8 mouse cellular contexts compared by ENCODE assay signal in genomic region chr1:154723537-154724286, GRCm38 (mm10).
DNase-seq lines count a peak whose midpoint lies in the region; ATAC-seq lines count a peak whose summit lies in the region.

No protein-coding gene starts in this region.

- no peak overlapping the region for H3K27ac ChIP-seq in heart, embryonic 13.5 days (replicated peaks)
- no peak overlapping the region for H3K27ac ChIP-seq in embryonic facial prominence, embryonic 10.5 days (replicated peaks)
- H3K27ac ChIP-seq in intestine, embryonic 16.5 days (ENCODE audit: low read length), result no peak overlapping the region
- H3K27ac ChIP-seq in neural tube, embryonic 13.5 days (replicated peaks), result peak overlapping the region; percentile 67

- no peak for ATAC-seq in heart, embryonic 13.5 days (ENCODE audit: extremely low read depth, insufficient number of reproducible peaks, low FRiP score, low TSS enrichment)
- no peak for ATAC-seq in intestine, embryonic 16.5 days
- peak; percentile 55 for ATAC-seq in neural tube, embryonic 13.5 days (ENCODE audit: low read depth)

- H3K9me3 ChIP-seq in heart, embryonic 13.5 days, result no peaks in the 10 kb centered on the region
- H3K9me3 ChIP-seq in embryonic facial prominence, embryonic 10.5 days, result no peaks in the 10 kb centered on the region
- H3K9me3 ChIP-seq in intestine, embryonic 16.5 days (ENCODE audit: control insufficient read depth, low read length), result no peaks in the 10 kb centered on the region
- H3K9me3 ChIP-seq in neural tube, embryonic 13.5 days, result no peaks in the 10 kb centered on the region

- DNase-seq in heart, adult 9 months (ENCODE audit: low spot score in 2 of 2), result no peak
- DNase-seq in embryonic facial prominence, embryonic 10.5 days (ENCODE audit: low spot score), result peak; percentile 73
- no peak for DNase-seq in cerebellum, adult 9-11 months
- DNase-seq in B cell, adult 2 months, result no peak
- no peak for DNase-seq in adrenal gland, adult 8-10 months

- H3K4me3 ChIP-seq in heart, embryonic 13.5 days, result peak overlapping the region; percentile 5; the same call in 1 of the 2 replicates
- H3K4me3 ChIP-seq in embryonic facial prominence, embryonic 10.5 days, result peak overlapping the region; percentile 48
- H3K4me3 ChIP-seq in intestine, embryonic 16.5 days (ENCODE audit: low read length), result no peak overlapping the region
- peak overlapping the region; percentile 50 for H3K4me3 ChIP-seq in neural tube, embryonic 13.5 days

- peak overlapping the region; percentile 32 for H3K4me2 ChIP-seq in heart, embryonic 13.5 days
- peak overlapping the region; percentile 10; the same call in 1 of the 2 replicates for H3K4me2 ChIP-seq in intestine, embryonic 16.5 days (ENCODE audit: low read depth, low read length)
- peak overlapping the region; percentile 80 for H3K4me2 ChIP-seq in neural tube, embryonic 13.5 days

- WGBS in heart, embryonic 13.5 days, result 5% methylated on average over 19 of the region's 19 CpGs
- 2% methylated on average over 19 of the region's 19 CpGs for WGBS in embryonic facial prominence, embryonic 10.5 days
- WGBS in intestine, embryonic 16.5 days, result 4% methylated on average over 19 of the region's 19 CpGs
- WGBS in neural tube, embryonic 13.5 days, result 2% methylated on average over 19 of the region's 19 CpGs

- no peaks in the 10 kb centered on the region for H3K36me3 ChIP-seq in heart, embryonic 13.5 days
- H3K36me3 ChIP-seq in embryonic facial prominence, embryonic 10.5 days (replicated peaks), result no peaks in the 10 kb centered on the region
- H3K36me3 ChIP-seq in intestine, embryonic 16.5 days (ENCODE audit: control insufficient read depth, insufficient read depth, low read length), result no peaks in the 10 kb centered on the region
- no peaks in the 10 kb centered on the region for H3K36me3 ChIP-seq in neural tube, embryonic 13.5 days

- peaks cover 15% of the 10 kb centered on the region for H3K4me1 ChIP-seq in heart, embryonic 13.5 days
- peaks cover 29% of the 10 kb centered on the region for H3K4me1 ChIP-seq in embryonic facial prominence, embryonic 10.5 days
- H3K4me1 ChIP-seq in intestine, embryonic 16.5 days (ENCODE audit: control insufficient read depth, insufficient read depth, low read length), result peaks cover 6% of the 10 kb centered on the region; the same call in 1 of the 2 replicates
- H3K4me1 ChIP-seq in neural tube, embryonic 13.5 days (replicated peaks), result peaks cover 45% of the 10 kb centered on the region

- no peak overlapping the region for H3K9ac ChIP-seq in heart, embryonic 13.5 days
- H3K9ac ChIP-seq in intestine, embryonic 16.5 days (ENCODE audit: low read depth, low read length), result no peak overlapping the region
- H3K9ac ChIP-seq in neural tube, embryonic 13.5 days, result peak overlapping the region; percentile 73

- H3K27me3 ChIP-seq in heart, embryonic 13.5 days (replicated peaks), result peaks cover 80% of the 10 kb centered on the region
- H3K27me3 ChIP-seq in embryonic facial prominence, embryonic 10.5 days (replicated peaks; ENCODE audit: low read depth, poor library complexity, severe bottlenecking), result peaks cover 72% of the 10 kb centered on the region
- H3K27me3 ChIP-seq in intestine, embryonic 16.5 days (replicated peaks; ENCODE audit: control insufficient read depth, insufficient read depth, low read length), result peaks cover 52% of the 10 kb centered on the region
- H3K27me3 ChIP-seq in neural tube, embryonic 13.5 days, result peaks cover 47% of the 10 kb centered on the region

Comparison
In these comparisons a context has a peak if more than half of its experiments do, and no peak if none do; other contexts are left out.
1. H3K4me2 ChIP-seq: peak in every context shown above with its lines; median percentile 80 in neural tube, embryonic 13.5 days; 32 in heart, embryonic 13.5 days; 10 in intestine, embryonic 16.5 days.